Mouse (Mus musculus): ENCODE results near the gene Gm13889. TPM values are rescaled to one million over a fixed set of nuclear protein-coding genes. Genes with fewer than 3 reads are reported as not detected.

Gm13889 gene
- polyA plus RNA-seq, 1 experiment from 2014 or later, result 3.0 TPM

DNA sequence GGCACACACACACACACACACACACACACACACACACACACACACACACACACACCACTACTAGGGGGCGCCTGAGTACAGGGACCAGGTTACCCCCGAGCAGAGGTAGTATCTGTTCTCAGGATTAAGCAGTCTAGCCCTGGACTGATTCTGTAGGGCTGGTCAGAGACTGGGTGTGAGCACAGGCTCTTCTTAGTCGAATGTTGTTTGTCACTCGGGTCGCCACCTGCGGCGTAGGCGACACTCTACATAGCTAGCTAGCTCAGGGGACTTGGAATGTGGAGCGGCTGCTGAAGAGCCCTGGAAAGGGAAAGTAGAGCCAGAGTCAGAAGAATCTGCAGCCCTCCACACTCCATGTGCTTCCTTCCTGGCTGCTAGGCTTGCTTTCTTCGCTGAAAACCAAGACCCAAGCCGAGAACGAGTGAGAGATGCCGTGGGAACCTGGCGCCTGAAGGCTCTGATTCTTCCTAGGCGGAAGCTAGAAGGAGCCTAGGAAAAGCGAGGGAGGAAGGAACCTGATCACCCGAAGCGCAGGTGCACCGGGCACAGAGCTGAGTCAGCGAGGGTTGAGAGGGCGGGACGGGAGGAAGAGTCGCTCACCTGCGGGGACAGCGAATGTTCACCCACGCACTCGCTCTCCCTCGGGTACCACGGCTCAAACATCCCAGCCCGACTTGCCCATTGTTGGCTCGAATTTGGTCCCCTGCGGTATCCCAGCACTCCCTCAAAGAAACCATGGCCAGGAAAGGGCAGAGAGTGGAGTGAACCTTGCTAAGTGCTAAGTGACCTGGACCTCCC is 2.0 kb downstream of the Gm13889 start:
- Histone ChIP-seq H3K36me3 (no peaks in the 10 kb centered on the region), H3K4me3 (peak overlapping the region; percentile 71), H3K27me3 (ENCODE audit: insufficient read depth, poor library complexity, severe bottlenecking) (peaks cover 69% of the 10 kb centered on the region), H3K9me3 (no peaks in the 10 kb centered on the region), H3K27ac (no peak overlapping the region), H3K4me1 (replicated peaks) (peaks cover 36% of the 10 kb centered on the region)
- WGBS, result under 1% methylated on average over 32 of the region's 32 CpGs
- peak; percentile 44 for DNase-seq (ENCODE audit: low spot score)

GRCm38 (mm10) chr2:93953726-93954125 is 3.3 kb downstream of the Gm13889 start:
- H3K27ac ChIP-seq, result no peak overlapping the region
- WGBS, result 86% methylated on average over 9 of the region's 9 CpGs
- peaks cover 68% of the 10 kb centered on the region for H3K27me3 ChIP-seq (ENCODE audit: insufficient read depth, poor library complexity, severe bottlenecking)
- DNase-seq (ENCODE audit: low spot score), result no peak
- H3K4me1 ChIP-seq (replicated peaks), result peaks cover 36% of the 10 kb centered on the region
- no peaks in the 10 kb centered on the region for H3K9me3 ChIP-seq
- no peak overlapping the region for H3K4me3 ChIP-seq
- H3K36me3 ChIP-seq, result no peaks in the 10 kb centered on the region

DNA sequence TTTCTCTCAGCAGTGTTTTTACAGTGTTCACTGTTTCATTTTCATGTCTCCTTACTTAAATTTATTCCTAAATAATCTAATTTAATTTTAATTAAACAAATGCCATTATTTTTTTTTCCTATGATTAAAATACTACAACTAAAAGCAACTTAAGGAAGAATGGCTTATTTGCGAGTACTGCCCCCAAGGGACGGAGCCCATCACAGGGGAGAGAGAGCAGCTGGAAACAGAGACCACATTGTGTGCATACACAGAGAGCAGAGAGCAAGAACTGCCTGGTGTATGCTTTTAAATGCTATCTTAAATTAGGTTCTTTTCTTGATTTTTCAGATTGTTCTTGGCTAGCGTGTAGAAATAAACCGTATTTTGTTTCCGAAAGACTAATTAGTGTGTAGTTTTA is 10.0 kb downstream of the Gm13889 start:
- Histone ChIP-seq H3K4me1 (replicated peaks) (no peaks in the 10 kb centered on the region; the same call in 1 of the 2 replicates), H3K9me3 (peaks cover 8% of the 10 kb centered on the region), H3K27ac (no peak overlapping the region), H3K36me3 (no peaks in the 10 kb centered on the region), H3K27me3 (ENCODE audit: insufficient read depth, poor library complexity, severe bottlenecking) (peaks cover 5% of the 10 kb centered on the region; the same call in 1 of the 2 replicates), H3K4me3 (no peak overlapping the region)
- 61% methylated on average over 5 of the region's 5 CpGs for WGBS
- DNase-seq (ENCODE audit: low spot score), result no peak

DNA sequence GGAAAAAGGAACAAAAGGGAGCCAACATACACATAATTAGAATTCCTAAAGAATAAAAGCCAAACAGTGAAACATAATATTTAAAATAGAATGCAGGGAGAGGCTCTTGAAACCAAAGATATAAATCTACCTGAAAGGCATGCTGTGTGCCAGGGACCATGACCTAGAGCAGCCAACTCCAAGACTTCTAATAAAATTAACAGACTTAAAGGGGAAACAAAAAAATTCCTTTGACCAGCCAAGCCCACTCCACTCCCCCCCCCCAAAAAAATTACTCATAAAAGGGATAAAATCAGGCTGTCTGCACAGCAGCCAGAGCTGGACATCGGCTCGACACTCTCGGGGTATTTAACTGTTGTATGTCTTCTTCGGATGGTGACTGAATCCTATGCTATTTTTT is 12.1 kb downstream of the Gm13889 start:
- peaks cover 3% of the 10 kb centered on the region; the same call in 1 of the 2 replicates for H3K27me3 ChIP-seq (ENCODE audit: insufficient read depth, poor library complexity, severe bottlenecking)
- H3K4me3 ChIP-seq, result no peak overlapping the region
- WGBS, result 92% methylated on average over 4 of the region's 4 CpGs
- no peak overlapping the region for H3K27ac ChIP-seq
- peaks cover 8% of the 10 kb centered on the region for H3K9me3 ChIP-seq
- no peak for DNase-seq (ENCODE audit: low spot score)
- H3K36me3 ChIP-seq, result no peaks in the 10 kb centered on the region
- no peaks in the 10 kb centered on the region; the same call in 1 of the 2 replicates for H3K4me1 ChIP-seq (replicated peaks)

GRCm38 (mm10) chr2:93944099-93944498 is 12.9 kb downstream of the Gm13889 start:
- Histone ChIP-seq H3K4me1 (replicated peaks) (no peaks in the 10 kb centered on the region; the same call in 1 of the 2 replicates), H3K36me3 (no peaks in the 10 kb centered on the region), H3K27me3 (ENCODE audit: insufficient read depth, poor library complexity, severe bottlenecking) (no peaks in the 10 kb centered on the region), H3K9me3 (peaks cover 8% of the 10 kb centered on the region), H3K27ac (no peak overlapping the region), H3K4me3 (no peak overlapping the region)
- WGBS, result 87% methylated on average over 2 of the region's 2 CpGs
- no peak for DNase-seq (ENCODE audit: low spot score)

- no peaks in the 10 kb centered on the region for H3K4me1 ChIP-seq (replicated peaks)
- WGBS, result 84% methylated on average over 11 of the region's 11 CpGs
- no peak overlapping the region for H3K4me3 ChIP-seq
- H3K36me3 ChIP-seq, result no peaks in the 10 kb centered on the region
- DNase-seq (ENCODE audit: low spot score), result no peak
- no peaks in the 10 kb centered on the region for H3K27me3 ChIP-seq (ENCODE audit: insufficient read depth, poor library complexity, severe bottlenecking)
- no peak overlapping the region for H3K27ac ChIP-seq
- peaks cover 8% of the 10 kb centered on the region for H3K9me3 ChIP-seq
These were observed 15.3 kb downstream of the Gm13889 start for GRCm38 (mm10) chr2:93941670-93942069.

DNA sequence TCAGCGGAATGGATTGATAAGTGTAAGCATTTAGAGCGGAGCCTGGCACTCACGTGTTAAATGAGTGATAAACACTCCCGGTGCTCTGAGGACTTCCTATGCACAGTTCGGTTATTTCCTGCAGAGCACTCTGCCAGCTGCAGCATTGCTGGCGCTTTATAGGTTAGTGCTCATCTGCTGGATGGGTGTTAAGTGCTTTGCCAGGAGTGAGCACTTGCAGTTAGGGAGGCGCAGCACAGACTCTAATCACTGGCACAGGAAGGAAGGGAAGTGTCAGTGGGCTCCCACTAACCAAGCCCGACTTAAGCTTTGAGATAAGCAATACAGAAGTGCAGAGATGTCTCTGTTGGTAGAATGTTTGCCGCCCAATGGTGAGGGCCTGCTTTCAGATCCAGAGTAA is 18.5 kb downstream of the Gm13889 start:
- Histone ChIP-seq H3K27me3 (ENCODE audit: insufficient read depth, poor library complexity, severe bottlenecking) (no peaks in the 10 kb centered on the region), H3K36me3 (no peaks in the 10 kb centered on the region), H3K4me3 (no peak overlapping the region), H3K4me1 (replicated peaks) (no peaks in the 10 kb centered on the region), H3K27ac (no peak overlapping the region), H3K9me3 (peaks cover 5% of the 10 kb centered on the region)
- no peak for DNase-seq (ENCODE audit: low spot score)
- 80% methylated on average over 9 of the region's 9 CpGs for WGBS

- Histone ChIP-seq H3K9me3 (no peaks in the 10 kb centered on the region), H3K4me3 (no peak overlapping the region), H3K27me3 (ENCODE audit: insufficient read depth, poor library complexity, severe bottlenecking) (no peaks in the 10 kb centered on the region), H3K4me1 (replicated peaks) (no peaks in the 10 kb centered on the region), H3K27ac (no peak overlapping the region), H3K36me3 (no peaks in the 10 kb centered on the region)
- no peak for DNase-seq (ENCODE audit: low spot score)
- 89% methylated on average over 10 of the region's 10 CpGs for WGBS
These were observed 28.1 kb downstream of the Gm13889 start for GRCm38 (mm10) chr2:93928866-93929265.

DNA sequence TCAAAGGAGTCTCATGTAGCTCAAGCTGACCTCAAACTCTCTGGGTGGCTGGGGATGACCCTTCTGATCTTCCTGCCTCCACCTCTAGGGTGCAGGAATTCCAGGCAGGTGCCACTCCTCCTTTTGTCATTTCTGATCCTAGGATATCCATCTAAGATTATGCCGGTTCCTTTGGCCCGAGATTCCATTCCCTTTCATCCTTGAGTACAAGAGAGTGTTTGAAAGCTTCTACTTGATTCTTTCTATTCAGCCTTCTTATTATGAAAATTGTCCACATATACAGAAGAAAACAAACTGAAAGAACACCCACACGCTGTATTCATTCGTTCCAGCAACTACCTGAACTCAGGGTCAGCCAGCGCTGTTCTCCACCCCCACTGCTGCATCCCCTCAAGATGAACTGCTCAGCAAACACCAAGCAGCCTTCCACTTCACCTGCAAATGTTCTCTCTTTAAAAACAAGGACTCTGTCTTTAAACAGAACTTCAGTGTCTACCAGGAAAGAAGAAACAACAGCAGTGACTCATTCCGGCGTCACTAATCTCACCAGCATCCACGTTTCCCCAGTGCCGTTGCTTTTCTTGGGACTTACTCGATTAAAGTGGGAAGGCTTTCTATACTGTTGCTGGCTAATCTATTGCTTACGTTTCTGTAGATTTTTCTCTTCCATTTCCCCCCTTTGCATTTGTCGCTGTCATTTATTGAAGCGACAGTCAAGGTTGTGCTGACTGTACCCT is 29.1 kb downstream of the Gm13889 start:
- Histone ChIP-seq H3K4me3 (no peak overlapping the region), H3K4me1 (replicated peaks) (no peaks in the 10 kb centered on the region), H3K36me3 (no peaks in the 10 kb centered on the region), H3K27ac (no peak overlapping the region), H3K9me3 (no peaks in the 10 kb centered on the region), H3K27me3 (ENCODE audit: insufficient read depth, poor library complexity, severe bottlenecking) (no peaks in the 10 kb centered on the region)
- DNase-seq (ENCODE audit: low spot score), result no peak
- WGBS, result 80% methylated on average over 13 of the region's 13 CpGs

DNA sequence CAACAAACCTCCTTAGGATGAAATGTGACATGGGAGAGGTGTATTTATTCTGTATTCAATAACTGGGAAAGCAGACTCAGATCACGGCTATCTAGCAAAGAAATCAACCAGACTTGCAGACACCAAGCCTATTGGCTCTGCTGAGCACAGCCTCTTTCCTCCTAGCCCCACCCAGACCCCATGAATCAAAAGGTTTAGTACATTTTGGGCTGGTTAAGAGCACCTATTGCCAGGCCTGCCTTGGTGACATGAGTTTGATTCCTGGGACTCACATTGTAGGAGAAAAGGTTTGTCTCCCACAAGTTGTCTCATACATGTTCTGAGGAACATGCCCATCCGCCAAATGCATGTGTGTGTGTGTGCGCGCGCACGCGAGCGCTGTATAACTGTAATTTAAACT is 30.9 kb downstream of the Gm13889 start:
- DNase-seq (ENCODE audit: low spot score), result no peak
- Histone ChIP-seq H3K4me3 (no peak overlapping the region), H3K9me3 (no peaks in the 10 kb centered on the region), H3K4me1 (replicated peaks) (no peaks in the 10 kb centered on the region), H3K27me3 (ENCODE audit: insufficient read depth, poor library complexity, severe bottlenecking) (no peaks in the 10 kb centered on the region), H3K36me3 (no peaks in the 10 kb centered on the region), H3K27ac (no peak overlapping the region)
- 93% methylated on average over 8 of the region's 8 CpGs for WGBS

DNA sequence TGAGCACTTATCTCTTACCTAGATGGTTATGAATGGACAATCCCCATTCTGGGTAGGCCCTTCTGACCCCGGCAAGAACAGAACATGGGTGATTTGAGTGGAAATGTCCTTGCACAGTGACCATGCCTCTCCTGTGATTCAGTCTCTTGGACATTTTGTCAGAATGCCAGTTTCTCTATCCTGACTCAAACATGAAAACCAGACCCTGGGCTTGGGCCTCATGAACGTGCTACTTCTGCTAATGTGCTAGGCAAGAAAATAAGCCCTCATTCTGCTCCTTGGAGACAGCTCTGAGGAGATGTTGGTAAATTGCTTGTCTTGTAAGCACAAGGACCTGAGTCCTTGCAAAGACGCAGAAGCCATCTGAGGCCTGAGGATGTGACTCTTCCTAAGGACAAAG is 37.9 kb downstream of the Gm13889 start:
- WGBS, result 90% methylated on average over 3 of the region's 3 CpGs
- no peaks in the 10 kb centered on the region for H3K9me3 ChIP-seq
- H3K36me3 ChIP-seq, result no peaks in the 10 kb centered on the region

DNA sequence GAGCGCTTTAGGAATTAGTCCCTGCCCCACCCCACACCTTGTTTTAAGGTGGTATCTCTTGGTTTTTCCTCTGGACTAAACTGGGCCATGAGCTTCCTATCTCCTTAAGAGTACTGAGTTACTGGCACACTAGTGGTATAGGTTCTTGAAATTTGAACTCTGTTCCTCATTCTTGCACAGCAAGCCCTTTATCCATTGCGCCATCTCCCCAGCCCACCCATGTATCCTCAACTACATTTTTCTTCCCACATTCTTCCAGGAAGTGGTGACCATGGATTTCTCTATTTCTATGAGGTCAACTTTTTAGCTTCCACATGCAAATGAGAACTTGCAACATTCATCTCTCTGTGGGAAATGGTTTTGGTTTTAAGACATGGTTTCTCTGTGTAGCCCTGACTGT is 43.4 kb downstream of the Gm13889 start:
- WGBS, result 91% methylated on average over 2 of the region's 2 CpGs
- no peaks in the 10 kb centered on the region for H3K9me3 ChIP-seq
- no peaks in the 10 kb centered on the region for H3K4me1 ChIP-seq (replicated peaks)
- H3K36me3 ChIP-seq, result no peaks in the 10 kb centered on the region
- H3K27ac ChIP-seq, result no peak overlapping the region
- no peaks in the 10 kb centered on the region for H3K27me3 ChIP-seq (ENCODE audit: insufficient read depth, poor library complexity, severe bottlenecking)
- DNase-seq (ENCODE audit: low spot score), result no peak
- H3K4me3 ChIP-seq, result no peak overlapping the region

More for the DNA sequence above, 37.9 kb downstream of the Gm13889 start:
- H3K27ac ChIP-seq, result no peak overlapping the region
- H3K27me3 ChIP-seq (ENCODE audit: insufficient read depth, poor library complexity, severe bottlenecking), result no peaks in the 10 kb centered on the region
- H3K4me1 ChIP-seq (replicated peaks), result no peaks in the 10 kb centered on the region
- no peak overlapping the region for H3K4me3 ChIP-seq
- DNase-seq (ENCODE audit: low spot score), result no peak

DNA sequence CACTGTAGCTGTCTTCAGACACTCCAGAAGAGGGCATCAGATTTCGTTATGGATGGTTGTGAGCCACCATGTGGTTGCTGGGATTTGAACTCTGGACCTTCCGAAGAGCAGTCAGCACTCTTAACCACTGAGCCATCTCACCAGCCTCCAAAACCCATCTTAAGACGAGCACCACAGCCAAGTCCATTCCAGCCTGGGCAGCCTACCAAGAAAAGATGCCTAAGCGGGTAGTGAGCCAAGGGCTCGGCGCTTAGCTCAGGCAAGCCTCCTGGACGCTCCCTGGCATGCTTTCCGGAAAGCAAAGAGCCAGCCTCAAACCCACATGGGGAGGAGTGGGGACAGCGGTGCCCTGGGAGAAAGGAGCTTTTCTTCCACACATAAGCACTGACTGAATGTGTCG is 45.1 kb downstream of the Gm13889 start:
- Histone ChIP-seq H3K27ac (no peak overlapping the region), H3K36me3 (no peaks in the 10 kb centered on the region), H3K27me3 (ENCODE audit: insufficient read depth, poor library complexity, severe bottlenecking) (no peaks in the 10 kb centered on the region), H3K9me3 (no peaks in the 10 kb centered on the region), H3K4me1 (replicated peaks) (peaks cover 14% of the 10 kb centered on the region), H3K4me3 (no peak overlapping the region)
- WGBS, result 87% methylated on average over 10 of the region's 10 CpGs
- no peak for DNase-seq (ENCODE audit: low spot score)
